ENCODE assay signal across 18 mouse cellular contexts in genomic region chr9:28439433-28440191, GRCm38 (mm10).
DNase-seq lines count a peak whose midpoint lies in the region; ATAC-seq lines count a peak whose summit lies in the region.
"Had no signal": no experiment of that assay in that cellular context is flagged by ENCODE, and none has a peak within 500 bp of the region (broad histone marks: within the 10 kb centered on the region; RNA-seq: fewer than 3 reads in every experiment).

No protein-coding gene starts in this region.

- H3K4me1 ChIP-seq in hindbrain, embryonic 14.5 days (replicated peaks; ENCODE audit: control insufficient read depth, insufficient read depth, low read length): peaks cover 32% of the 10 kb centered on the region; the same call in 1 of the 2 replicates
- H3K4me1 ChIP-seq in hindbrain, embryonic 12.5 days: peaks cover 8% of the 10 kb centered on the region; the same call in 1 of the 2 replicates
- no peaks in the 10 kb centered on the region; the same call in 1 of the 2 replicates for H3K4me1 ChIP-seq in midbrain, embryonic 15.5 days
- H3K4me1 ChIP-seq: embryonic facial prominence, embryonic 13.5 days had no signal

- no peaks in the 10 kb centered on the region for H3K36me3 ChIP-seq in hindbrain, embryonic 14.5 days (replicated peaks; ENCODE audit: control insufficient read depth, insufficient read depth)
- no peaks in the 10 kb centered on the region for H3K36me3 ChIP-seq in hindbrain, embryonic 12.5 days
- H3K36me3 ChIP-seq in midbrain, embryonic 15.5 days (replicated peaks): no peaks in the 10 kb centered on the region
- H3K36me3 ChIP-seq: embryonic facial prominence, embryonic 13.5 days; G1E had no signal

- no peak overlapping the region for H3K4me2 ChIP-seq in hindbrain, embryonic 14.5 days (replicated peaks)
- no peak overlapping the region for H3K4me2 ChIP-seq in hindbrain, embryonic 12.5 days (replicated peaks)
- no peak overlapping the region for H3K4me2 ChIP-seq in midbrain, embryonic 15.5 days
- H3K4me2 ChIP-seq: embryonic facial prominence, embryonic 13.5 days had no signal

- no peak overlapping the region for H3K4me3 ChIP-seq in hindbrain, embryonic 14.5 days (replicated peaks; ENCODE audit: low read length)
- no peak overlapping the region for H3K4me3 ChIP-seq in hindbrain, embryonic 12.5 days
- no peak overlapping the region for H3K4me3 ChIP-seq in midbrain, embryonic 15.5 days
- H3K4me3 ChIP-seq: embryonic facial prominence, embryonic 13.5 days; myocyte had no signal

- H3K9me3 ChIP-seq in hindbrain, embryonic 14.5 days (ENCODE audit: control insufficient read depth, low read length): no peaks in the 10 kb centered on the region
- H3K9me3 ChIP-seq in hindbrain, embryonic 12.5 days (replicated peaks): no peaks in the 10 kb centered on the region
- H3K9me3 ChIP-seq in midbrain, embryonic 15.5 days: no peaks in the 10 kb centered on the region
- H3K9me3 ChIP-seq: embryonic facial prominence, embryonic 13.5 days had no signal

- DNase-seq in hindbrain, embryonic 14.5 days (ENCODE audit: low spot score): no peak
- peak; percentile 45 for DNase-seq in cerebellum, adult 11 months
- peak; percentile 3 for DNase-seq in fat pad, adult 2 months (ENCODE audit: extremely low read depth, low read depth, low spot score)
- no peak for DNase-seq in thymus, postnatal 10 days (ENCODE audit: low spot score in 2 of 2)
- no peak for DNase-seq in thymus, postnatal 4 days
- DNase-seq in thymus, postnatal 14 days: no peak
- DNase-seq: B cell, adult 2 months; gastrocnemius, postnatal 14 days; lung, postnatal 36 days; thymus, postnatal 25 days had no signal

- no peak overlapping the region for H3K9ac ChIP-seq in hindbrain, embryonic 14.5 days
- no peak overlapping the region for H3K9ac ChIP-seq in hindbrain, embryonic 12.5 days
- H3K9ac ChIP-seq in midbrain, embryonic 15.5 days: no peak overlapping the region
- H3K9ac ChIP-seq: embryonic facial prominence, embryonic 13.5 days; liver, embryonic 14.5 days had no signal

- 0 out of 2 replicates have a peak overlapping the region, but pooled peaks have one; percentile 44 for H3K27ac ChIP-seq in hindbrain, embryonic 14.5 days
- H3K27ac ChIP-seq in hindbrain, embryonic 12.5 days: no peak overlapping the region
- peak overlapping the region; percentile 16; the same call in 1 of the 2 replicates for H3K27ac ChIP-seq in midbrain, embryonic 15.5 days
- H3K27ac ChIP-seq: embryonic facial prominence, embryonic 13.5 days; liver, embryonic 14.5 days had no signal

- WGBS in hindbrain, embryonic 14.5 days: 44% methylated on average over 5 of the region's 5 CpGs
- 61% methylated on average over 5 of the region's 5 CpGs for WGBS in hindbrain, embryonic 12.5 days
- 55% methylated on average over 5 of the region's 5 CpGs for WGBS in midbrain, embryonic 15.5 days

- peak; percentile 66; the same call in 1 of the 2 replicates for ATAC-seq in hindbrain, embryonic 14.5 days (ENCODE audit: low FRiP score)
- no peak for ATAC-seq in hindbrain, embryonic 12.5 days (ENCODE audit: low FRiP score)
- peak; percentile 58 for ATAC-seq in midbrain, embryonic 15.5 days (replicated peaks)
- ATAC-seq: activated CD4-positive, CD25-positive, alpha-beta regulatory T cell, adult 4 months; intestine, embryonic 16.5 days had no signal

- H3K27me3 ChIP-seq in hindbrain, embryonic 14.5 days (ENCODE audit: control insufficient read depth, insufficient read depth, low read length): no peaks in the 10 kb centered on the region
- no peaks in the 10 kb centered on the region; the same call in none of the 2 replicates for H3K27me3 ChIP-seq in hindbrain, embryonic 12.5 days
- no peaks in the 10 kb centered on the region for H3K27me3 ChIP-seq in midbrain, embryonic 15.5 days (replicated peaks)
- H3K27me3 ChIP-seq: embryonic facial prominence, embryonic 13.5 days had no signal

Comparison
In these comparisons a context has a peak if more than half of its experiments do, and no peak if none do; other contexts are left out.
1. DNase-seq: peak in cerebellum, adult 11 months (single experiment) and fat pad, adult 2 months (single experiment); none in hindbrain, embryonic 14.5 days (single experiment), thymus, postnatal 10 days (0 of 2), thymus, postnatal 4 days (single experiment) and thymus, postnatal 14 days (single experiment).